Mouse (Mus musculus): Measurements from ENCODE around the gene Cntd1. TPM values are rescaled to one million over a fixed set of nuclear protein-coding genes. Genes with fewer than 3 reads are reported as not detected.
"Not testable (repeated sequence)": the region's sequence is repeated elsewhere in the genome, so short reads cannot be mapped to it uniquely, and the experiment has no call there.

Gene Cntd1
- total RNA-seq, 2 experiments from 2014 or later: 0.20 to 0.36 TPM

DNA sequence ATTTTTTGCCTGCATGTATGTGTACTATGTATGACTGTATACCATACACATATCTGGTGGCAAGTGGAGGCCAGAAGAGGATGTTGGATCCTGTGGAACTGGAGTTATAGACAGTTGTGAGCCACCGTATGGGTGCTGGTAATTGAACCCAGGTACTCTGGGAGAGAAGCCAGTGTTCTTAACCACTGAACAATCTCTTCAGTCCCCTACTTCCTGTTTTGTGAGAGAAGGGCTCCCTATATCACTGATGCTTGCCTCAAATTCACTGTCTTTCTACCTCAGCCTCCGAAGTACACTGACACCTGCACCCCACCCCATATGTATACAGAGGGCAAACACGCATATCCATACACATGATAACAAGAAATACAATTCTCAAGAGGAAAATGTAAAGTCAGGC, 32.3 kb downstream of the Cntd1 start:
- DNase-seq: no peak
- H3K27ac ChIP-seq: no peak overlapping the region
- no peak for TF ChIP-seq CTCF (IDR thresholded peaks at IDR 0.05)
- no peak overlapping the region for H3K4me3 ChIP-seq
- intact Hi-C loops (cut with DNase I): loop anchor here (10.0 kb wide), 1 partner anchor 244 kb away; the partner anchor contains the start of genes Brca1 and Nbr1

DNA sequence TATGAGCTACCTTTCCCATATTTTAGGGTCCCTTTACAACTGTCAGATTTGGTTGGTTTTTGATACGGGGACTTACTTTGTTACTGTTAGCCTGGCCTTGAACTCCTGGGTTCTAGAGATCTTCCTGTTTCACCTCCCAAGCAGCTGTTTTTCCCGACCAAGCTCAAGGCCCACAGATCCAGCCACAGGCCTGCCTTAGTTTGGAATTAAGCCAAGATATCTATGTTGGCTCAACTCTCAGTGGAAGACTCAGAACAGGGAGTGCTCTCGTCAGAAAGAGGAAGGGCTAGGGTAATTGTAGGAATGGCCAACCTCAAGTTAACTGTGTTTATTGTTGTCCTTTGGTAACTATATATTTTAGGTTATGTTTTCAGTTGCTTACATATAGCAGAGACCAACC, 33.3 kb downstream of the Cntd1 start:
- H3K4me3 ChIP-seq: no peak overlapping the region
- no peak overlapping the region for H3K27ac ChIP-seq
- intact Hi-C loops (cut with DNase I): loop anchor here (10.0 kb wide), 1 partner anchor 243 kb away; the partner anchor contains the start of genes Brca1 and Nbr1
- no peak for DNase-seq
- no peak for TF ChIP-seq CTCF (IDR thresholded peaks at IDR 0.05)

DNA sequence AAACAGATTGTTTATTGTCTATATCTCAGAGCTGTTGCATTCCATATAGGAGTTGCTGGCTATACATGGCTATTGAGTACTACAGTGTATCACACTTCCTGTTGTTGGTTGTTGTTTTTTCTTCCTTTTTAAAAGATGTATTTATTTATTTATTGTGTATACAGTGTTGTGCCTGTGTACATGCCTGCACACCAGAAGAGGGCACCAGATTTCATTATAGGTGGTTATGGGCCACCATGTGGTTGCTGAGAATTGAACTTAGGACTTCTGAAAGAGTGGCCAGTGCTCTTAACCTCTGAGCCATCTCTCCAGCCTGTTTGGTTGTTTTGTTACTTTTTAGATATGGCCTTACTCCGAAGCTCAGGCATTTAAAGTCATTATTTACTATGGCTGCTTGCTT, 35.8 kb downstream of the Cntd1 start:
- no peak overlapping the region for H3K27ac ChIP-seq
- intact Hi-C loops (cut with DNase I): loop anchor here (10.0 kb wide), 1 partner anchor 240 kb away; the partner anchor contains the start of genes Brca1 and Nbr1
- H3K4me3 ChIP-seq: no peak overlapping the region
- no peak for DNase-seq
- no peak for TF ChIP-seq CTCF (IDR thresholded peaks at IDR 0.05)

DNA sequence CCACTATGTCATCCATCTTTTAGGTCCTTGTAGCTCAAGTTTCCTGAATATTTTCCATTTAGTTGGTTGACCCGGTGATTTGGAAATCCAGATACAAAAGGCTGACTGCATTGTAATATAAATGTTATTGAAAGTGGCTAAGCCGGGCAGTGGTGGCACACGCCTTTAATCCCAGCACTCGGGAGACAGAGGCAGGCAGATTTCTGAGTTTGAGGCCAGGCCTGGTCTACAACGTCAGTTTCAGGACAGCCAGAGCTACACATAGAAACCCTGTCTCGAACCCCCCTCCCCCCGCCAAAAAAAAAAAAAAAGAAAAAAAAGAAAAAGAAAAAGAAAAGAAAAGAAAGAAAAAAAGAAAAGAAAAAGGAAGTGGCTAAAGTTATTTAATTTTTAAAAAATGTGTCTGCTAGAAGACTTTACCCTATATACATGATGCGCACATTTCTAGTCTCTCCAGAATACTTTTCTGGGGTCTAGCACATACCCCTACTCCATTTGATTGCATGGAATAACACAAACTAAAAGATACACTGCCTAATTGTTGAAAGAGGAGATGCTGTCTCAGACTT, 36.4 kb downstream of the Cntd1 start:
- TF ChIP-seq CTCF (IDR thresholded peaks at IDR 0.05): no peak
- intact Hi-C loops (cut with DNase I): loop anchor here (10.0 kb wide), 1 partner anchor 240 kb away; the partner anchor contains the start of genes Brca1 and Nbr1
- DNase-seq: no peak
- Histone ChIP-seq H3K4me3 (peak overlapping the region; percentile 91), H3K27ac (peak overlapping the region; percentile 95)

DNA sequence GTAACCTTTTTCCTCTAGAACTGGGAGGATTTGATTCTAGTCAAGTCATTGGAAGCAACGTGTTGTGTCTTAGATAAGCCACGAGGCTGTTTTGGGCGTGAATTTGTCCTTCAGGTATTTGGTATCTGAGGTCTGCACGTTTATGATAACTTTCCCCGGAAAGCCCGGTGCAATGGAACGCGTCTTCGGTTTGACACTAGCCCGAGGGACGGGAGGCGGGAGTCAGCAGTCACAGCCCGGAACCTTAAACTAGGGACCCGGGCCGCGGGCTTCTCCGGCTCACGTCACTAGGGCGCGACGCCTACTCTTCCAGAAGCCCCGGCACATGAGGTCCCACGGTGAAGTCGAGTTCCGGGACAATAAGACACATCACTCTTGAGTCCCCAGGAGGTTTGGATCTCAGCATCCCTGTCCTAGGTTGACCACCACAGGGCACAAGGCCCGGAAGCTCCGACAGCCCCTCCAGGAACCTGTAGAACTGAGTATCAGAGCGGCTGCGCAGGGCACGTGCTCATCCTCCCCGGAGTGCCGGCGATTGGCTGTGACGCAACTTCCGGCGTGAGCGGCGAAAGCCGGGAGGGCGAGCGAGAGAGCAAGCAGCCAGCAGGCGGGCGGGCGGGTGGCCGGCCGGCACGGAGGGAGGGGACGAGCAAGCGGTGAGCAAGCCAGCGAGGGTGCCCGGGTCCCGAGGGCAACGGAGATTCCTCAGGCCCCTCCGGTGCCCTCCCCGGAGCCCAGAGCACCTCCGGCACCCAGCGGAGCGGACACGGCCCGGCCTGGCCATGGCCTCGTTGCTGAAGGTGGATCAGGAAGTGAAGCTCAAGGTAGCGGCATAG, 37.1 kb downstream of the Cntd1 start, which contains the start of gene Psme3:
Gene Psme3, plus strand, starts transcription at position 549 of the 836 bp plus-strand sequence.
- TF ChIP-seq CTCF (IDR thresholded peaks at IDR 0.05): peak; percentile 17; the same call in 1 of the 2 replicates
- intact Hi-C loops (cut with DNase I): loop anchor here (10.0 kb wide), 1 partner anchor 239 kb away; the partner anchor contains the start of genes Brca1 and Nbr1
- Histone ChIP-seq H3K27ac (peak within 1 kb of the TSS; percentile 95), H3K4me3 (peak within 1 kb of the TSS; percentile 91)
- DNase-seq: peak; percentile 95

DNA sequence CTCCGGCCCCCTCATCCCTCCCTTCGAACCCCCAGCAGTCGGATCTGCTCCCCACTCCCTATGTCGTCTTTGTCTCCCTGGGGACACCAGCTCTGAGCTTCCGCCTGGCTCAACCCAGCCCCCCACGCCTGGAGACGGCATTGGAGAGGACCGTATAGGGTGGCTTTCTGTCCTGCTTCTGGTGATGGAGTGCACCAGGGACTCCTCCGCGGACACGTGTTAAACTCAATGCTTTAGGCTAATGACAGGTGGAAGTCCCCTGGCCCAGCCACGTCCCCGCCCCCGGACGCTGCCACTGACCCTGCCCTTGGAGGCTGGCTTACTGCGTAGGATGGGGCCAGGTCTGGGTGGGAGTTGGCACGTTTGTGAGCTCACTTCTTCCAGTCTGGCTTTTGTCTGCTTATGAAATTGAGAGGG, 37.7 kb downstream of the Cntd1 start:
- Histone ChIP-seq H3K4me3 (peak overlapping the region; percentile 91), H3K27ac (peak overlapping the region; percentile 95)
- DNase-seq: no peak
- intact Hi-C loops (cut with DNase I): loop anchor here (10.0 kb wide), 1 partner anchor 238 kb away; the partner anchor contains the start of genes Brca1 and Nbr1
- no peak for TF ChIP-seq CTCF (IDR thresholded peaks at IDR 0.05)

DNA sequence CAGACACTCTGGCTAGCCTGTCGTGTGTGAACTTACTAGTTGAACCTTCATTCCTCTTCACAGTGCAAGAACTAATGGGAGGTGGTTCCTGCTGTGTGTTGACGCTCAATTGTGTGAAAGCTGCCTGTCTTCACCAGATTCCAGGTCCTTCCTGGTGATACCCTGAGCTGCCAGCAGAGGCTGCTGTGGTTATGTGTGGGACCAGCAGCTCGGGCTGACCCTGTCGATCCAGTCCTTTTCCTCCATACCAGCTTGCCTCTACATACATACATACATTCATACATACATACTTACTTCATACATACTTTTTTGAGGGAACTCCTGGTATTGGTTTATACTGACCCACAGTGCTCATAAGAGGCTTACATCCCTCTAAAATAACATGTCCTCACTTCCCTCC, 44.8 kb downstream of the Cntd1 start:
- intact Hi-C loops (cut with DNase I): loop anchor here (1.0 kb wide), 1 partner anchor 72 kb away; no protein-coding TSS in a partner anchor
- peak; percentile 73 for DNase-seq
- Histone ChIP-seq H3K4me3 (no peak overlapping the region), H3K27ac (no peak overlapping the region)
- peak; percentile 93 for TF ChIP-seq CTCF (IDR thresholded peaks at IDR 0.05)

DNA sequence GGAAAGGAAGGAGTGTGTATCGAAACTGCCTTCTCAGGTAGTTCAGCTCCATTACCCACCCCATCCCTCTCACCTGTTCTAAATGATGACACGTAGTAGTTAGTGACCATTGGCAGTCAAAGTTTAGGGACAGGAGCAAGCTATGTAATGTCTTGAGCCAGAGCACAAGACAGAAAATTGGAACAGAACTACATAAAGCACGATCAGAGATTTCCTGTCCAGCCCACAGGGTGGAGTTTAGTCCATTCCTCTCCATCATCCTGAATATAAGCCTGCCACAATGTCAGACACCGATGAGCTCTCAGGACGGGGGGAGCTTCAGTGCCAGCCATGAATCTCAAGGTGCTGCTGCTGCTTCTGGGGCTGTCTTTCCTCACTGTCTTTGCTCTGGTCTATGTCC, 46.0 kb downstream of the Cntd1 start, which contains the start of gene Aoc2:
Gene Aoc2, plus strand, starts transcription at position 301 of the 400 bp plus-strand sequence.
- no peak for TF ChIP-seq CTCF (IDR thresholded peaks at IDR 0.05)
- DNase-seq: no peak
- Histone ChIP-seq H3K4me3 (peak within 1 kb of the TSS; percentile 30), H3K27ac (no peak within 1 kb of the TSS)
- intact Hi-C loops (cut with DNase I): no loop called here

DNA sequence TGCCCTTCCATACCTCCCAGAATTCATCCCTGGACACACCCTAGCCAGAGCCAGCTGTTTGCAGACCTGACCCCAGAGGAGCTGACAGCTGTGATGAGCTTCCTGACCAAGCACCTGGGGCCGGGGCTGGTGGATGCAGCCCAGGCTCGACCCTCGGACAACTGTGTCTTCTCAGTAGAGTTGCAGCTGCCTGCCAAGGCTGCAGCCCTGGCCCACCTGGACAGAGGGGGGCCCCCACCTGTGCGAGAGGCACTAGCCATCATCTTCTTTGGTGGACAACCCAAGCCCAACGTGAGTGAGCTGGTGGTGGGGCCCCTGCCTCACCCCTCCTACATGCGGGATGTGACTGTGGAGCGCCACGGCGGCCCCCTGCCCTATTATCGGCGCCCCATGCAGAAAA, 46.4 kb downstream of the Cntd1 start:
- intact Hi-C loops (cut with DNase I); DNase-seq: not testable (repeated sequence)
- H3K4me3 ChIP-seq: peak overlapping the region; percentile 30

DNA sequence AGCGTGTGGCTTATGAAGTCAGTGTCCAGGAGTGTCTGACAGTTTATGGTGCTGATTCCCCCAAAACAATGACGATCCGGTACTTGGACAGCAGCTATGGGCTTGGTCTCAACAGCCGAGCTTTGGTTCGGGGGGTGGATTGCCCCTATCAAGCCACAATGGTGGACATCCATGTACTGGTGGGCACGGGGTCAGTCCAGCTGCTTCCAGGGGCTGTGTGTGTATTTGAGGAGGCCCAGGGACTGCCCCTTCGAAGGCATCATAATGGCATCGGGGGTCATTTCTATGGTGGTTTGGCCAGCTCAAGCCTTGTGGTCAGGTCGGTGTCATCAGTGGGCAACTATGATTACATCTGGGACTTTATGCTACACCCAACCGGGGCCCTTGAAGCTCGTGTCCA, 47.3 kb downstream of the Cntd1 start:
- intact Hi-C loops (cut with DNase I): no loop called here
- DNase-seq: no peak
- no peak overlapping the region for H3K4me3 ChIP-seq
- no peak overlapping the region for H3K27ac ChIP-seq
- no peak for TF ChIP-seq CTCF (IDR thresholded peaks at IDR 0.05)

More for the DNA sequence above, 46.4 kb downstream of the Cntd1 start:
- not testable (repeated sequence) for H3K27ac ChIP-seq

DNA sequence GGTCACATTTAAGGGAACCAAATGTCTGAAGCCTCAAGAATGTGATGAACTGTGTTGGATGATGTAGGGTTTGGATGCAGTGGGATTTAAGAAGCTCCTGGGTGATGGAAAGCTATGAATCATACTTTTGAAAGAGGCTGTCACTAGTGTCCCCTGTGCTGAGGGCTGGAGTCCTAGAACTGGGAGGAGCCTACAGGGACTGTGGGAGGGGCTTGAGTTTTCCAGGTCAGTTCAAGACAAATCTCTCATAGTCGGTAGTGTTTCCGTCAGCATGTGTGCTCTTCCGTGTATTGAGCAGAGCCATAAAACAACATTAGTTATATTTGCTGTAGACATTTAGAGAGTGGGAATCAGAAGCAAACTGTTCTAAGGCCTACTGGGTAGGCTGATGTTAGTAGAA, 48.5 kb downstream of the Cntd1 start:
- intact Hi-C loops (cut with DNase I): no loop called here
- DNase-seq: no peak
- TF ChIP-seq CTCF (IDR thresholded peaks at IDR 0.05): no peak
- Histone ChIP-seq H3K27ac (no peak overlapping the region), H3K4me3 (no peak overlapping the region)

DNA sequence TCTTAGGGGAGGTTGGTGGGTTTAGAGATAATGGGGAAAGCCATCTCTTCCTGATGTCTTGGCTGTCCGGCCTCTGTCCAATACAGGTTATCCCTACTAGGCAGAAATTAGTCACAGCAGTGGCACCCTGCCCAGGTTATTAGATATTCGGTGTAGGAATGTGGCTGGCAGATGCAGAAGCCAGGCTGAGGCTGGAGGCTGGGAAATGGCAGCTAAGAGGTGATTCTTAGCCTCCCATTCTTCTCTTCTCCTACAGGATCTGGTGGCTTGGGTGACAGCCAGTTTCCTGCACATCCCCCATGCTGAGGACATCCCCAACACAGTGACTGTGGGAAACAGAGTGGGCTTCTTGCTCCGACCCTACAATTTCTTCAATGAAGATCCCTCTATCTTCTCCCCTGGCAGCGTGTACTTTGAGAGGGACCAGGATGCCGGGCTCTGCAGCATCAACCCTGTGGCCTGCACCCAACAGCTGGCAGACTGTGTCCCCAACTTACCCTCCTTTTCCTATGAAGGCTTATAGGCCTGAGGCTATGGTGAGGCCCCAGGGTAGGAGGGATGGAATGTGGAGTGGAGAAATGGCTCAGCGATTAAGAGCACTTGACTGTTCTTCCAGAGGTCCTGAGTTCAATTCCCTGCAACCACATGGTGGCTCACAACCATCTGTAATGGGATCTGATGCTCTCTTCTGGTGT, 50.3 kb downstream of the Cntd1 start:
- peak; percentile 60 for DNase-seq
- Histone ChIP-seq H3K27ac (peak overlapping the region; percentile 29), H3K4me3 (no peak overlapping the region)
- no peak for TF ChIP-seq CTCF (IDR thresholded peaks at IDR 0.05)
- intact Hi-C loops (cut with DNase I): no loop called here

Data from gastrocnemius, adult 2 months (tissue).